Mouse (Mus musculus) midbrain, embryonic 14.5 days (tissue): Measurements from ENCODE around the gene Dennd2c. TPM values are rescaled to one million over a fixed set of nuclear protein-coding genes. Genes with fewer than 3 reads are reported as not detected.
A peak's percentile ranks its signal among the peaks of the same experiment; 100 is the strongest.

Experiments used
- ATAC-seq: fragments of 200-750 bp; cut with Nextera tagmentation; 2 replicates; pipeline ENCODE4 v1.8.0; 2017; ENCODE audit warnings: moderate number of reproducible peaks, moderate library complexity; ENCODE audit not compliant: low FRiP score, low TSS enrichment
- DNase-seq: peaks from one replicate; pipeline ENCODE4 v3.0.0-alpha.2; 2015
- H3K27ac ChIP-seq: fragments of 300-500 bp; sonication (generic); replicated peaks from 2 replicates; pipeline ENCODE4 v1.5.1; 2014; ENCODE audit warnings: mild to moderate bottlenecking, low read depth, low read length, moderate library complexity
- H3K27me3 ChIP-seq: fragments of 300-500 bp; sonication (generic); 2 replicates; pipeline ENCODE4 v1.6.1; 2014; ENCODE audit warnings: low read length, control low read depth, mixed read lengths; ENCODE audit not compliant: control insufficient read depth, insufficient read depth
- H3K36me3 ChIP-seq: fragments of 300-500 bp; sonication (generic); 2 replicates; pipeline ENCODE4 v1.6.1; 2014; ENCODE audit warnings: low read length, control low read depth; ENCODE audit not compliant: control insufficient read depth, insufficient read depth
- H3K4me1 ChIP-seq: fragments of 300-500 bp; sonication (generic); 2 replicates; pipeline ENCODE4 v1.6.1; 2014; ENCODE audit warnings: mild to moderate bottlenecking, antibody characterized with exemption, low read length, control low read depth; ENCODE audit not compliant: control insufficient read depth, insufficient read depth
- H3K4me2 ChIP-seq: fragments of 300-500 bp; sonication (generic); 2 replicates; pipeline ENCODE4 v1.6.1; 2014; ENCODE audit warnings: mild to moderate bottlenecking, low read length, moderate library complexity
- H3K4me3 ChIP-seq: fragments of 300-500 bp; sonication (generic); replicated peaks from 2 replicates; pipeline ENCODE4 v1.5.1; 2014; ENCODE audit warnings: low read depth, low read length
- H3K9ac ChIP-seq: fragments of 300-500 bp; sonication (generic); replicated peaks from 2 replicates; pipeline ENCODE4 v1.6.1; 2014; ENCODE audit warnings: mild to moderate bottlenecking, low read length, moderate library complexity
- H3K9me3 ChIP-seq: fragments of 300-500 bp; sonication (generic); 2 replicates; pipeline ENCODE4 v1.6.1; 2016; ENCODE audit warnings: low read length, control low read depth, mixed read lengths; ENCODE audit not compliant: control insufficient read depth
- WGBS: fragments of 180-500 bp; shearing (Covaris S2); extraction: QIAGEN DNeasy Blood & Tissue Kit; methylation state at CpG from one replicate; pipeline ENCODE4 v1.1.7; 2014; 5-methylcytosine and 5-hydroxymethylcytosine counted together
- polyA plus RNA-seq: library from polyadenylated mRNA; unstranded; fragments of >200 nt; fragmentation: Nextera tagmentation; extraction: Ambion mirVana; gene quantifications from 2 replicates; pipeline ENCODE4 v1.2.1, GENCODE M21; 2014

Dennd2c gene
- 0.84 and 0.97 TPM in 2 replicates for polyA plus RNA-seq

DNA sequence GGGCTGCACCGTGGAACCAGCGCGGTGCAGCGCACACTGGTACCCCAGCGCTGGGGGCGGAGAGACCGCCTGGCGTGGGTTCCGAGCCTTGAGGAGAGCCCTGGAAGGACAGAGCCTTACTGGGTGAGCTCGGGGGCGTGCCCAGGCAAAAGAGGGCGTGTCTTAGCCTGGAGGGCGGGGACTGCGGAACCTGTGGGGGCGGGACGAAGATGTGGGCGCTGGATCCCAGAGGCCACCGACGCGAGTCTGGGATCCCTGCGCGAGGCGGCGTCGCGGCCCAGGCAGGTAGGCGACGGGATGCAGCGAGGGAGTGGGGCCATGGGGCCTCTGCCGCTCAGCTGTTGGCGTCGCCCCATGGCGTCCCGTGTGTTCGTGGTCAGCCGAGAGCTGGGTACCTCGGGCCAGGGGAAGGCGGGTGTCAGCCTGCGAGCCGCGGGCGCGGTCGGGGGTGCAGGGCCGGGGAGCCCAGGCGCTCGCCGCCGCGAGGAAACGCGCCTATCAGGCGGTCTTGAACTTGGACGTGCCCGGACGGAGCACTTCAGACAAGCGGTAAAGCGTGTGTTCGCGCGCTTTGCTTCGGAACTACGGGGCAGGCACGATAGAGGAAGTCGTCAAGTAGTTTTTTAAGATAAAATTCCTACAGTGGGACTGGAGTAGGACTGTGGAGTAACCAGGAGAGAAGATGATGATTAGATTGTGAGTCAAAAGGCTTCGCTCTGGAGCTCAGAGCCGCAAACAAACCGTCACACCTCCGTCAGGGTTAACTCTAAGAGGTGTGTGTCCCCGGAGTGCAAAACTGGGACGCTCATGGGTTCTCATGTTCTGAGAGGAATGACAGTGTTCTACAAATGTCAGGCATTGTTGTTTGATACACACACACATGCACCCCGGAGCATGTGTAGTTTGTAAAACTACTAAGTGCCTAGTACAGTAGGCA lies at the start of gene Dennd2c:
TSS of gene Dennd2c (plus strand) at position 151 of the 937 bp plus-strand sequence.
- peak within 1 kb of the TSS; percentile 39 for H3K9ac ChIP-seq
- peaks cover 17% of the 10 kb centered on the region for H3K27me3 ChIP-seq
- peak within 1 kb of the TSS; percentile 43 for H3K4me3 ChIP-seq
- peaks cover 4% of the 10 kb centered on the region; the same call in 1 of the 2 replicates for H3K4me1 ChIP-seq
- peak; percentile 92 for ATAC-seq
- 2% methylated on average over 72 of the region's 72 CpGs for WGBS
- H3K36me3 ChIP-seq = no peaks in the 10 kb centered on the region
- H3K4me2 ChIP-seq = peak within 1 kb of the TSS; percentile 75
- DNase-seq = peak; percentile 79
- H3K27ac ChIP-seq = no peak within 1 kb of the TSS
- no peaks in the 10 kb centered on the region for H3K9me3 ChIP-seq

DNA sequence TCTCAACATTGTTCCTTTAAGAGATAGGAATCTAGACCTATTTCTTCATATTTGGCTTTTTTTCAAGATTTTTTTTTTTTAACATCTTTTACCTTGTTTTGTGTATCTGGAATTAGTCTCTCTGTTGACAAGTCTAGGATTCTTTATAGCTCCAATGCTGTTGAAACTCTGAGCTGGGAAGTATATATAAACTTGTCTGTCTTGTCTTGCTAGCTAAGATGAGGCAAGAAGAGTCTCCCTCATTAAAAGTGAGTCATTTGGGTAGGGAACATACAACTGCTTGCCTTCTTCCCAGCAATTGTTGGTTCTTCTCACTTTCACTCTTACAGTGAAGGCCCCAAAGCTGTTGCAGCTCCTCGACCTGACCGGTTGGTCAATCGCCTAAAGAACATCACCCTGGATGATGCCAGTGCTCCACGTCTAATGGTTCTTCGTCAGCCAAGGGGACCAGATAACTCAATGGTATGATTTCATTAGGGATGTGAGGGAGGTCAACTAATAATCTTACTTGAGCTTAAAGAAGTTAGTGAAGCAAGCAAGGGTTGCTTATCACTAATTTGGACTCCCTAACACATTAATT lies 46.3 kb upstream of the Dennd2c start:
- Histone ChIP-seq H3K36me3 (peaks cover 71% of the 10 kb centered on the region), H3K4me2 (no peak overlapping the region), H3K4me1 (peaks cover 7% of the 10 kb centered on the region), H3K27me3 (no peaks in the 10 kb centered on the region), H3K9ac (no peak overlapping the region), H3K4me3 (no peak overlapping the region), H3K27ac (no peak overlapping the region), H3K9me3 (no peaks in the 10 kb centered on the region)
- WGBS = 92% methylated on average over 5 of the region's 5 CpGs
- no peak for DNase-seq
- no peak for ATAC-seq

DNA sequence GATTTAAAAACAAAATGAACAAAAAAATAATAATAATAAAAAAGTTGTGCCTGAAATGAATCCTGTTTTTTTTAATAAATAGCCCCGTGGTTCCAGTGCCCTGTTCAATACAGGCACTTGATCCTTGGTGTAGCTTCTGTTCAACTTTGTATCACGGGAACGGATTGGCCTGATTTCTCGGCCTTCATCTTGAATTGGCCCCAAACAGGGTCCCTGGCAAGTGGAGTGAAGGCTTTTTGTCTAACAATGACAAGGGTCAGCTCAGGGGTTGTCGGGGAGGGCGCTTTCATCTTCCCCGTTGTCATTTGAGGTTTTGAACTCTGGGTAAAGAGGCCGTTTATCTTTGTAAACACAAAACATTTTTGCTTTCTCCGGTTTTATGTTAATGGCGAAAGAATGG lies 44.7 kb upstream of the Dennd2c start:
- Histone ChIP-seq H3K4me1 (peaks cover 7% of the 10 kb centered on the region), H3K4me3 (peak overlapping the region; percentile 74), H3K27me3 (no peaks in the 10 kb centered on the region), H3K4me2 (peak overlapping the region; percentile 64), H3K36me3 (peaks cover 71% of the 10 kb centered on the region), H3K9me3 (no peaks in the 10 kb centered on the region), H3K27ac (peak overlapping the region; percentile 92), H3K9ac (peak overlapping the region; percentile 87; the same call in 1 of the 2 replicates)
- ATAC-seq = peak; percentile 38; the same call in 1 of the 2 replicates
- no peak for DNase-seq
- 2% methylated on average over 10 of the region's 10 CpGs for WGBS

DNA sequence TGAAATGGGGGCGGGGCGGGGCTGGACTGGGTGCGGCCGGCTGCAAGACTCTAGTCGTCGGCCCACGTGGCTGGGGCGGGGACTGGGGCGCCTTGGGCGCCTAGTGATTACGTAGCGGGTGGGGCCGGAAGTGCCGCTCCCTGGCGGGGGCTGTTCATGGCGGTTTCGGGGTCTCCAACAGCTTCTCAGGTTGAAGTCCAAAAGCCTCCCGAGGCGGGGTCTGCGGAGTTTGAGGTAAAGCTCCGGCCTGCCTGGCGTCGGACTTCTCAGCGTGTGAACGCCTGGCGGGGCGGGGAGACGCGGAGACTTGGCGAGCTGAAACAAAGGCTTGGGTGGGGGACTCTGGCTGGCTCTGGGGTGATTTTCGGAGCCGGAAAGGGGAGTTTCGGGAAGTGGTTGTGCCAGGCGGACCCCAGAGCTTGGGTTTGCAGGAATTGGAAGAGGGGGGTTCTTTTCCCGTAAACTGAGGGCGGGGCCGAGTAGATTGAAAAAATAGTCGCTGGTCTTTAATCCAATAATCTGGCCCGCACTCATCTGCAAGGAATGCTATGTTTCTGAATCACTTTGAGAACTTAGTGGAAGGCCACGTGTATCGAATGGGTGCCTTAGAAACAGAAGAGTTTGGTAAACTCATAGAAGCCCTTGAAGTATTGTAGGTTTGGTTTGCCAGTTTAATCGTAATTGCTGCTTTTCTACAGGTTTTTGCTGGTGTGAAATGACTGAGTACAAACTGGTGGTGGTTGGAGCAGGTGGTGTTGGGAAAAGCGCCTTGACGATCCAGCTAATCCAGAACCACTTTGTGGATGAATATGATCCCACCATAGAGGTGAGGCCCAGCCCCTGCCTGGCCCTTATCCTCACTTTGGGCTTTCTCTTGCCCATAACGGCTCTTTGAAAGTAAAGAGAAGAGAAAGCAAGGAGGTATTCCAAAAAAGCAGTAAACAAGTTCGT lies 43.9 kb upstream of the Dennd2c start, which contains the start of gene Nras:
TSS of gene Nras (plus strand) at position 79 of the 951 bp plus-strand sequence.
- peaks cover 7% of the 10 kb centered on the region for H3K4me1 ChIP-seq
- no peaks in the 10 kb centered on the region for H3K27me3 ChIP-seq
- H3K27ac ChIP-seq = peak within 1 kb of the TSS; percentile 92
- DNase-seq = peak; percentile 97
- peaks cover 72% of the 10 kb centered on the region for H3K36me3 ChIP-seq
- H3K4me3 ChIP-seq = peak within 1 kb of the TSS; percentile 74
- H3K9ac ChIP-seq = peak within 1 kb of the TSS; percentile 87
- 2% methylated on average over 46 of the region's 46 CpGs for WGBS
- peak within 1 kb of the TSS; percentile 64 for H3K4me2 ChIP-seq
- peak; percentile 99 for ATAC-seq
- no peaks in the 10 kb centered on the region for H3K9me3 ChIP-seq

DNA sequence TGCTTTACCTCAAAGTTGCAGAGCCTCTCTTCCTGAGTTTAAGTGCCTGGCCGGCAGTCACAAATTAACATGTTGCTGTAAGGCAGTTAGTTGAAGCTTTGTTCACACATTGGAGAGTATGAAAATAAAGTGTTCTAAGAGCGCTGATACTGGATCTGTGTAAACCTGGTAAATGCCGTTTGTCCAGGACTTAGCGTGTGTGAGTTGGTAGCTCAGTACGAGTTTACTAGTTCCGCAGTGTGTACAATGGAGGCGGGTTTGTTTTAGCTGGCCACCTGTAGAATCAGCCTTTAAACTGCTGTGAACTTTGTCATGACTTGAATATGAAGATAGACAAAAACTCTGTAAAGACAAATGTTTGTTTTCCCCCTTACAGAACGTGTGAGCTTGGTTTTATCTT lies 35.5 kb upstream of the Dennd2c start:
- peaks cover 65% of the 10 kb centered on the region for H3K36me3 ChIP-seq
- no peak overlapping the region for H3K27ac ChIP-seq
- H3K9ac ChIP-seq = no peak overlapping the region
- no peaks in the 10 kb centered on the region for H3K27me3 ChIP-seq
- 96% methylated on average over 8 of the region's 8 CpGs for WGBS
- H3K4me1 ChIP-seq = no peaks in the 10 kb centered on the region
- no peak overlapping the region for H3K4me2 ChIP-seq
- DNase-seq (no peak), ATAC-seq (no peak)
- H3K9me3 ChIP-seq = no peaks in the 10 kb centered on the region
- no peak overlapping the region for H3K4me3 ChIP-seq

DNA sequence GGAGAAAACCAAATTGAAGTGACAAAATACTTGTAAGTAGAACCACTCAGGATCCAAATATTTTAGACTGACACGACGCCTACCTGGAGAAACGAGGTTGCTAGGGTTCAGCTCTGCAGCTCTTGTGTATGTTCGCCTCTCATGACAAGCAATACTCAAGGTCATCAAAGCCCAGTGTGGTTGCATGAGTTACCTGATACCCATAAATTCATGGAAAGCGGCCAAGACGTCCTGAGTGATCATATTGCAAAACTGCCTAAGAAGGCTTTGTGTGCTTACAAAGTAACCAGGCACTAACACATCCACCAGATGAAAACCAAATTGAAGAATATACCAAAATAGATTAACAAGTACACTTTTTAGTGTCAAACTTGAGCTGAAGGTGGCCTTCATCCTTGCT lies 33.4 kb upstream of the Dennd2c start:
- Histone ChIP-seq H3K4me2 (no peak overlapping the region), H3K4me1 (no peaks in the 10 kb centered on the region), H3K36me3 (peaks cover 45% of the 10 kb centered on the region), H3K4me3 (no peak overlapping the region), H3K27ac (no peak overlapping the region), H3K27me3 (no peaks in the 10 kb centered on the region), H3K9ac (no peak overlapping the region), H3K9me3 (no peaks in the 10 kb centered on the region)
- WGBS = 94% methylated on average over 6 of the region's 6 CpGs
- ATAC-seq (no peak), DNase-seq (no peak)

DNA sequence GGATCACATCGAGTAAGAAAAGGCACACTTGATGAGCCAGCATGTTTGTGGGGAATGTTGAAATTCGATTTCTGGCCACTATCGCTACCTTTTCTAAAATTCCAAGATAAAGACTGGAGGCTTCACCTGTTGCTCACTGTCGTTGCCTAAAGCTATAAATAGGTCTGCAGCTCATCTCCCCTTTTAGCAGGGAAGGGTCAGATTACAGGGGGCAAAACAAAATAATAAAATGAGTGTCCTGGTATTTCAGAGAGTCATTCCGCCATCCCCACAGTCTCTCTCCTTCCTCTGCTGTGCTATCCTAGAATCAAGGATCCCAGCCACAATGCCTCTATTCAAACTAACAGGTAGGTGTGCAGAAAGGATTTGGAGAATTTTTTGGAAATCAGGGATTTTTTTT lies 28.6 kb upstream of the Dennd2c start, which contains the start of gene Ampd1:
TSS of gene Ampd1 (plus strand) at position 244 of the 400 bp plus-strand sequence.
- Histone ChIP-seq H3K27me3 (no peaks in the 10 kb centered on the region), H3K9ac (no peak within 1 kb of the TSS), H3K36me3 (peaks cover 7% of the 10 kb centered on the region), H3K4me3 (no peak within 1 kb of the TSS), H3K9me3 (no peaks in the 10 kb centered on the region), H3K4me1 (no peaks in the 10 kb centered on the region), H3K4me2 (no peak within 1 kb of the TSS), H3K27ac (no peak within 1 kb of the TSS)
- DNase-seq (no peak), ATAC-seq (no peak)
- 77% methylated on average over 5 of the region's 5 CpGs for WGBS

DNA sequence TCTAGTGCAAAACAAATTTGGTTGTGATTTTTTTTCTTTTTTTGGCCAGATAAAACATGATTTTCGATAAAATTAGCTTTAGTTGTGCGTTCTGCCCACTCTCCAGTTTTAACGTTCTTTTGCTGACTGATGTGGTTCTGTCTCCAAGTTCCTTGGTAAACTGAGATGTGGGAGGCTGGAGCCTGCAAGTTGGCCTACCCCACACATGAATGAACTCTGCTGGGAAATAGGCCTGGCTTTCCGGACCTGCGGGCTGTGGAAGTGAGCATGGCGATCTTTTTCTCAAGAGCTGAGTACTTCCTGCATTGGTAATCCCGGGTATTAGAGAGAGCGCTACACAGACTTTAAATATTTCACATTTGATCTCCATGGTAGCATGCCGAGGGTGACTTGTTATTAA lies 26.5 kb upstream of the Dennd2c start:
- 86% methylated on average over 9 of the region's 9 CpGs for WGBS
- Histone ChIP-seq H3K27me3 (no peaks in the 10 kb centered on the region), H3K27ac (no peak overlapping the region), H3K9me3 (no peaks in the 10 kb centered on the region), H3K4me1 (no peaks in the 10 kb centered on the region), H3K9ac (no peak overlapping the region), H3K4me2 (no peak overlapping the region), H3K36me3 (no peaks in the 10 kb centered on the region), H3K4me3 (no peak overlapping the region)
- no peak for DNase-seq
- ATAC-seq = no peak
